Mouse (Mus musculus): ENCODE data around the gene Ubr7. TPM values are rescaled to one million over a fixed set of nuclear protein-coding genes. Genes with fewer than 3 reads are reported as not detected.

Gene Ubr7
- polyA plus RNA-seq, 1 experiment from 2014 or later, result 47.6 TPM

GRCm38 (mm10) chr12:102742056-102742455, 15.7 kb upstream of the Ubr7 start:
- Histone ChIP-seq H3K4me1 (ENCODE audit: insufficient read depth, low read length) (peaks cover 17% of the 10 kb centered on the region), H3K9ac (replicated peaks; ENCODE audit: low read length) (no peak overlapping the region), H3K27ac (ENCODE audit: low read length) (no peak overlapping the region), H3K9me3 (ENCODE audit: low read length) (no peaks in the 10 kb centered on the region), H3K27me3 (ENCODE audit: insufficient read depth, low read length) (no peaks in the 10 kb centered on the region), H3K4me2 (replicated peaks; ENCODE audit: low read depth, low read length) (no peak overlapping the region), H3K36me3 (ENCODE audit: insufficient read depth, low read length) (0 out of 2 replicates have a peak, but pooled peaks cover 5% of the 10 kb centered on the region), H3K4me3 (ENCODE audit: low read length) (no peak overlapping the region)
- ATAC-seq (ENCODE audit: low FRiP score, low TSS enrichment), result no peak
- 84% methylated on average over 7 of the region's 7 CpGs for WGBS

- peak; percentile 32 for ATAC-seq (ENCODE audit: low FRiP score, low TSS enrichment)
- H3K4me3 ChIP-seq (ENCODE audit: low read length), result peak overlapping the region; percentile 86
Observed at GRCm38 (mm10) chr12:102743036-102743588, 14.7 kb upstream of the Ubr7 start.

GRCm38 (mm10) chr12:102743589-102744574, 13.9 kb upstream of the Ubr7 start, which contains the start of the genes Moap1 and Tmem251:
TSS of gene Moap1 (minus strand) at chr12:102743661.
TSS of gene Tmem251 (plus strand) at chr12:102743762.
- under 1% methylated on average over 61 of the region's 63 CpGs for whole genome bisulfite sequencing
- peak within 1 kb of the TSS; percentile 80 for H3K9ac ChIP-seq (replicated peaks; ENCODE audit: low read length)
- no peaks in the 10 kb centered on the region for H3K9me3 ChIP-seq (ENCODE audit: low read length)
- peak within 1 kb of the TSS; percentile 86 for H3K4me3 ChIP-seq (ENCODE audit: low read length)
- peak within 1 kb of the TSS; percentile 91 for H3K27ac ChIP-seq (ENCODE audit: low read length)
- peaks cover 17% of the 10 kb centered on the region for H3K4me1 ChIP-seq (ENCODE audit: insufficient read depth, low read length)
- peaks cover 9% of the 10 kb centered on the region; the same call in 1 of the 2 replicates for H3K36me3 ChIP-seq (ENCODE audit: insufficient read depth, low read length)
- ATAC-seq (ENCODE audit: low FRiP score, low TSS enrichment), result peak; percentile 98
- no peaks in the 10 kb centered on the region for H3K27me3 ChIP-seq (ENCODE audit: insufficient read depth, low read length)
- peak within 1 kb of the TSS; percentile 67 for H3K4me2 ChIP-seq (replicated peaks; ENCODE audit: low read depth, low read length)

More at GRCm38 (mm10) chr12:102743036-102743588, 14.7 kb upstream of the Ubr7 start:
- H3K27me3 ChIP-seq (ENCODE audit: insufficient read depth, low read length), result no peaks in the 10 kb centered on the region
- H3K36me3 ChIP-seq (ENCODE audit: insufficient read depth, low read length), result peaks cover 9% of the 10 kb centered on the region; the same call in 1 of the 2 replicates
- peak overlapping the region; percentile 80 for H3K9ac ChIP-seq (replicated peaks; ENCODE audit: low read length)
- H3K27ac ChIP-seq (ENCODE audit: low read length), result peak overlapping the region; percentile 91
- no peaks in the 10 kb centered on the region for H3K9me3 ChIP-seq (ENCODE audit: low read length)
- H3K4me1 ChIP-seq (ENCODE audit: insufficient read depth, low read length), result peaks cover 17% of the 10 kb centered on the region
- WGBS, result under 1% methylated on average over 33 of the region's 33 CpGs
- peak overlapping the region; percentile 67 for H3K4me2 ChIP-seq (replicated peaks; ENCODE audit: low read depth, low read length)

GRCm38 (mm10) chr12:102744839-102745238, 12.9 kb upstream of the Ubr7 start:
- Histone ChIP-seq H3K27me3 (ENCODE audit: insufficient read depth, low read length) (no peaks in the 10 kb centered on the region), H3K4me1 (ENCODE audit: insufficient read depth, low read length) (peaks cover 17% of the 10 kb centered on the region), H3K4me3 (ENCODE audit: low read length) (peak overlapping the region; percentile 86), H3K9me3 (ENCODE audit: low read length) (no peaks in the 10 kb centered on the region), H3K4me2 (replicated peaks; ENCODE audit: low read depth, low read length) (peak overlapping the region; percentile 67; the same call in 1 of the 2 replicates), H3K27ac (ENCODE audit: low read length) (peak overlapping the region; percentile 38; the same call in 1 of the 2 replicates), H3K36me3 (ENCODE audit: insufficient read depth, low read length) (peaks cover 11% of the 10 kb centered on the region; the same call in 1 of the 2 replicates), H3K9ac (replicated peaks; ENCODE audit: low read length) (peak overlapping the region; percentile 80; the same call in 1 of the 2 replicates)
- WGBS, result 58% methylated on average over 6 of the region's 6 CpGs
- no peak for ATAC-seq (ENCODE audit: low FRiP score, low TSS enrichment)

- Histone ChIP-seq H3K4me3 (ENCODE audit: low read length) (no peak overlapping the region), H3K36me3 (ENCODE audit: insufficient read depth, low read length) (peaks cover 6% of the 10 kb centered on the region; the same call in 1 of the 2 replicates), H3K4me1 (ENCODE audit: insufficient read depth, low read length) (peaks cover 9% of the 10 kb centered on the region), H3K4me2 (replicated peaks; ENCODE audit: low read depth, low read length) (no peak overlapping the region), H3K9ac (replicated peaks; ENCODE audit: low read length) (no peak overlapping the region), H3K9me3 (ENCODE audit: low read length) (no peaks in the 10 kb centered on the region), H3K27ac (ENCODE audit: low read length) (no peak overlapping the region), H3K27me3 (ENCODE audit: insufficient read depth, low read length) (no peaks in the 10 kb centered on the region)
- no peak for ATAC-seq (ENCODE audit: low FRiP score, low TSS enrichment)
- WGBS, result 92% methylated on average over 3 of the region's 3 CpGs
Observed at GRCm38 (mm10) chr12:102748256-102748655, 9.5 kb upstream of the Ubr7 start.

GRCm38 (mm10) chr12:102756304-102756703, 1.5 kb upstream of the Ubr7 start:
- ATAC-seq (ENCODE audit: low FRiP score, low TSS enrichment), result no peak
- Histone ChIP-seq H3K4me1 (ENCODE audit: insufficient read depth, low read length) (peaks cover 15% of the 10 kb centered on the region), H3K36me3 (ENCODE audit: insufficient read depth, low read length) (peaks cover 4% of the 10 kb centered on the region; the same call in 1 of the 2 replicates), H3K9ac (replicated peaks; ENCODE audit: low read length) (peak overlapping the region; percentile 74), H3K9me3 (ENCODE audit: low read length) (no peaks in the 10 kb centered on the region), H3K27ac (ENCODE audit: low read length) (no peak overlapping the region), H3K4me3 (ENCODE audit: low read length) (peak overlapping the region; percentile 79), H3K27me3 (ENCODE audit: insufficient read depth, low read length) (no peaks in the 10 kb centered on the region), H3K4me2 (replicated peaks; ENCODE audit: low read depth, low read length) (peak overlapping the region; percentile 71)
- WGBS, result 81% methylated on average over 7 of the region's 7 CpGs

GRCm38 (mm10) chr12:102757055-102757688, 595 bp upstream of the Ubr7 start:
- Histone ChIP-seq H3K27me3 (ENCODE audit: insufficient read depth, low read length) (no peaks in the 10 kb centered on the region), H3K9ac (replicated peaks; ENCODE audit: low read length) (peak overlapping the region; percentile 74), H3K4me1 (ENCODE audit: insufficient read depth, low read length) (peaks cover 15% of the 10 kb centered on the region), H3K4me3 (ENCODE audit: low read length) (peak overlapping the region; percentile 79), H3K27ac (ENCODE audit: low read length) (peak overlapping the region; percentile 82), H3K36me3 (ENCODE audit: insufficient read depth, low read length) (peaks cover 4% of the 10 kb centered on the region; the same call in 1 of the 2 replicates), H3K4me2 (replicated peaks; ENCODE audit: low read depth, low read length) (peak overlapping the region; percentile 71), H3K9me3 (ENCODE audit: low read length) (no peaks in the 10 kb centered on the region)
- ATAC-seq (ENCODE audit: low FRiP score, low TSS enrichment), result no peak; the same call in 1 of the 2 replicates
- under 1% methylated on average over 46 of the region's 46 CpGs for WGBS

GRCm38 (mm10) chr12:102758403-102758756, 613 bp downstream of the Ubr7 start, which contains the start of gene Gm20604:
TSS of gene Gm20604 (minus strand) at chr12:102758672.
- 1% methylated on average over 10 of the region's 10 CpGs for WGBS
- H3K4me3 ChIP-seq (ENCODE audit: low read length), result peak within 1 kb of the TSS; percentile 79
- ATAC-seq (ENCODE audit: low FRiP score, low TSS enrichment), result no peak
- no peaks in the 10 kb centered on the region for H3K27me3 ChIP-seq (ENCODE audit: insufficient read depth, low read length)
- H3K27ac ChIP-seq (ENCODE audit: low read length), result peak within 1 kb of the TSS; percentile 82
- peaks cover 4% of the 10 kb centered on the region; the same call in 1 of the 2 replicates for H3K36me3 ChIP-seq (ENCODE audit: insufficient read depth, low read length)
- H3K4me2 ChIP-seq (replicated peaks; ENCODE audit: low read depth, low read length), result peak within 1 kb of the TSS; percentile 79
- peaks cover 15% of the 10 kb centered on the region for H3K4me1 ChIP-seq (ENCODE audit: insufficient read depth, low read length)
- no peaks in the 10 kb centered on the region for H3K9me3 ChIP-seq (ENCODE audit: low read length)
- H3K9ac ChIP-seq (replicated peaks; ENCODE audit: low read length), result peak within 1 kb of the TSS; percentile 79

GRCm38 (mm10) chr12:102758936-102759335, 1.2 kb downstream of the Ubr7 start:
- ATAC-seq (ENCODE audit: low FRiP score, low TSS enrichment), result no peak
- Histone ChIP-seq H3K36me3 (ENCODE audit: insufficient read depth, low read length) (peaks cover 3% of the 10 kb centered on the region; the same call in 1 of the 2 replicates), H3K9ac (replicated peaks; ENCODE audit: low read length) (peak overlapping the region; percentile 79), H3K27me3 (ENCODE audit: insufficient read depth, low read length) (no peaks in the 10 kb centered on the region), H3K9me3 (ENCODE audit: low read length) (no peaks in the 10 kb centered on the region), H3K4me2 (replicated peaks; ENCODE audit: low read depth, low read length) (peak overlapping the region; percentile 79), H3K4me1 (ENCODE audit: insufficient read depth, low read length) (peaks cover 15% of the 10 kb centered on the region), H3K27ac (ENCODE audit: low read length) (no peak overlapping the region; the same call in 1 of the 2 replicates), H3K4me3 (ENCODE audit: low read length) (peak overlapping the region; percentile 79)
- 0% methylated on average over 5 of the region's 5 CpGs for WGBS

Measured in kidney, embryonic 16.5 days (tissue).